Mouse (Mus musculus) gastrocnemius, adult 2 months (tissue): ENCODE data around the gene Tarbp2. TPM values are rescaled to one million over a fixed set of nuclear protein-coding genes. Genes with fewer than 3 reads are reported as not detected.

Experiments used
- DNase-seq: peaks from one replicate; pipeline ENCODE4 v3.0.0; 2022
- H3K27ac ChIP-seq: fragments of 200-600 bp; 2 replicates; pipeline ENCODE4 v1.8.1; 2022; ENCODE audit warnings: mild to moderate bottlenecking
- H3K4me3 ChIP-seq: fragments of 200-600 bp; 2 replicates; pipeline ENCODE4 v1.8.1; 2022; ENCODE audit warnings: mild to moderate bottlenecking, moderate library complexity
- CTCF ChIP-seq: fragments of 200-600 bp; IDR thresholded peaks from 2 replicates; pipeline ENCODE4 v1.8.1; 2022; ENCODE audit warnings: antibody characterized with exemption, mild to moderate bottlenecking, moderate library complexity
- intact Hi-C: fragments of 180-260 bp; cut with DNase I; formaldehyde crosslinking; loops from one replicate; pipeline ENCODE4 v1.15.1; 2025
- total RNA-seq, 2 experiments: library from RNA; stranded (reverse); gene quantifications; 2 replicates each; pipeline ENCODE4 v1.2.3; 2021

Gene Tarbp2
- total RNA-seq, 2 experiments from 2014 or later, result 33.0 to 37.0 TPM

DNA sequence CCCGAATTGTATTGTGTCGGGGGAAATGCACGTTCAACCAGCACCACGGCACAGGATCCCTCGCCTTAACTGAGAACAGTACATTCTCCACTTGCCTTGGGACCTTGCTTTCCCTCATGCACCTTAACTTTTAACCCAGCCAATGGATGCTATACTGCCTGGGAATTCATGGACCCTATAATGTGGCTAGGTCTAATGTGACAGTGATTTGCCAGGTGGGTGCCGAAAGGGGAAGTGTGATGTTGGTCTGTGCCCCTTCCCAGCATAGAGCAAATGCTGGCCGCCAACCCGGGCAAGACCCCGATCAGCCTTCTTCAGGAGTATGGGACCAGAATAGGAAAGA lies 838 bp downstream of the Tarbp2 start:
- no peak for TF ChIP-seq CTCF

DNA sequence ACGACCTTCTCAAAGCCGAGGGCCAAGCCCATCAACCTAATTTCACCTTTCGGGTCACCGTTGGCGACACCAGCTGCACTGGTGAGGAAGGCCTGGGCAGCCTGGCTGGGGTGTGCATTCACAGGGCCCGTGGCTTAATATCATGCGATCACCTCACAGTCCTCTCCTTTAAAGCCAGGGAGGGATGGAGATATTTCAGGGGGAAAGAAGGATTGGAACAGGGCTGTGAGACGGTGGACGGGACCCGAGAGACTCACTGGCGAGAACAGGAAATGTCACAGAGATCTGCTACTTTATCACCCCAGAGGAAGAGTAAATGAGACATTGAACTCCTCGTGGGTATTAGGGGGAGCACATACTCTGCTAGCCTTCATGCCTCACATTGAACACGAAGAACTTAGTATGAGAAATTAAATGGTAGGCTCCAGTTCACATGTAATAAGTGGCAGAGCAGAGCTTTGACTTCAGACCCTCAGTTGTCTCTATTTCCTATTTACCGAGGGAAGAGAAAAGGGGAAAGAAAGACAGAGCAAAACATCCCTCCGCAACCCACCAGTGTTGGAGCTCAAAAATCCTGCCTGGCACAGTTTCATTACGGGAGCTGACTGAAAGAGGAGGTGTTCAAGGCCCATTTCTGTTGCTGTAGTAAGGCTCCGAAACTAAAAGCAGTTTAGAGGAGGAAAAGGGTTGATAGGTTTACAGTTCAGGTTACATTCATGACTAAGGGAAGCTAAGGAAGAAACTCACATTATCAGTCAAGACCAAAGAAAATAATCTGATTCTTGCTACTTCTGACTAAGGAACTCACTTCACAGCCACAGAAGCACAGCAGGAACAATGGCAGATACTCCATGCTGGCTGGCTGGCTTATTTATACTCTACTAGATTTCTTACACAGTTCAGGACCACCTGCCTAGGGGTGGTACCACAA lies 1.5 kb downstream of the Tarbp2 start:
- intact Hi-C loops, result loop anchor here (5.0 kb wide), 1 partner anchor 47 kb away; the partner anchor contains the start of gene Pcbp2

More for the DNA sequence above, 838 bp downstream of the Tarbp2 start:
- peak overlapping the region; percentile 99 for H3K27ac ChIP-seq
- intact Hi-C loops, result loop anchor here (5.0 kb wide), 1 partner anchor 47 kb away; the partner anchor contains the start of gene Pcbp2
- peak overlapping the region; percentile 84 for H3K4me3 ChIP-seq
- DNase-seq, result no peak

DNA sequence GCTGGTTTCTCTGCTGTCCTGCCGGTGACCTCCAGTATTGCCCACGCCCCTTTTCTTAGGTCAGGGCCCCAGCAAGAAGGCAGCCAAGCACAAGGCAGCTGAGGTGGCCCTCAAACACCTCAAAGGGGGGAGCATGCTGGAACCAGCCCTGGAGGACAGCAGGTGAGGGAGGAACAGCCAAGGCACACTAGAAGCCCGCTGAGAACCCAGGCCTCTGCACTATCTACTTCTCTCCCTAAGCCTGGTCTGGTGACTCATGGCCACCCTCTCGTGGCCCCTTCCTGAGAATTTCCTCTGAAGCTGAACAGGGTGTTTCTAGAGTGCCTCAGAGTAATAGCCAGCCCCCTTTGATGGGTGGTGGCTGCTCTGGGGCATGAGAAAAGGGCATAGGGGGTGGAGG lies 2.4 kb downstream of the Tarbp2 start:
- no peak for TF ChIP-seq CTCF
- intact Hi-C loops, result no loop called here
- no peak for DNase-seq
- Histone ChIP-seq H3K27ac (0 out of 2 replicates have a peak overlapping the region, but pooled peaks have one; percentile 24), H3K4me3 (no peak overlapping the region)

More for the DNA sequence above, 1.5 kb downstream of the Tarbp2 start:
- no peak for DNase-seq
- TF ChIP-seq CTCF, result no peak
- H3K27ac ChIP-seq, result peak overlapping the region; percentile 99
- H3K4me3 ChIP-seq, result peak overlapping the region; percentile 84

DNA sequence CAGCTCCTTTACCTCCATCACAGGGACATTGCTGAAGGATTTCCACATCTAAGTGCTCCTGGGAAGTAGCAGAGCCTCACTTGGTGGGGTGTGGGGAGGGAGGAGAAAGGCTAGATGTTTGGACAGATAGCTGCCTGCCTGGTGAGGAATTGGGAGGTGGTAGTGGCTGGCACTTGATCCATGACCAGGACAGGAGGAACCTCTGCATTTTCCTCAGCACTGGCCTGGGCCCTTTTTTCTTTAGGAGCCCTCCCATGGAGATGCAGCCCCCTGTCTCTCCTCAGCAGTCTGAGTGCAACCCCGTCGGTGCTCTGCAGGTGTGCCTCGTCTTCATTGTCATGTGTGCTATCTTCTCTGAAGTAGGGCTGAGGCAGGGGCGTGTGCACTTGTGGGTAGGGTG lies 3.5 kb downstream of the Tarbp2 start:
- no peak overlapping the region for H3K27ac ChIP-seq
- H3K4me3 ChIP-seq, result no peak overlapping the region
- TF ChIP-seq CTCF, result no peak
- intact Hi-C loops, result no loop called here
- no peak for DNase-seq

DNA sequence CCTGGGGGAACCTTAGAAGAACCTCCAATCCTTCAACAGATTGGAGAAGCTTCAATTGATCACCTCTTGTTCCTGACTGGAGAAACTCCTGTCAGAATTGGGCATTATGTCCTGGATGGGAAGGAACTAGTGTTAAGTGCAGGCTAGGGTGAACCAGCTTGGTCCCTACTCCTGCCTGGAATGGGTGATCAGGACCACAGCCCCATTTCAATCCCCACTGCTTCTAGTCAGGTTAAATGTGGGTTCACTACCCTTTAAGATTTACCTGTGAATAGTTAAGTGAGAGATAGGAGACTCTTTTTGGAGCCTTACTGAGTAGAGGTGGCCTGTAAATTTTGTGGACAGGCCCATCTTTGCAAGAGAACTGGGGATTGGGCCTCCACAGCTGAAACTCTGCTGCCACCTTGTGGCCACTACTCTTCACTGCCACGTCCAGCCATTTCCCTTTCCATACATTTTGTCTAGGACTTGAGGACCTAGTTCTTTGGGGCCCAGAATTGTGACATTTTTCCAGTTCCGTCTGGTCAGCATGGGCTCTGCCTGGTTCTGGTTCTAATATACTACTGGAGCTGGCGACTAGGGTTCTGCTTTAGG lies 7.0 kb downstream of the Tarbp2 start, which contains the start of gene Npff:
Npff (minus strand) TSS at position 51 of the 594 bp plus-strand sequence.
- intact Hi-C loops, result loop anchor here (2.0 kb wide), 2 partner anchors 60 to 144 kb away; no protein-coding TSS in a partner anchor
- DNase-seq, result peak; percentile 77
- no peak within 1 kb of the TSS for H3K27ac ChIP-seq
- TF ChIP-seq CTCF, result peak; percentile 100
- H3K4me3 ChIP-seq, result no peak within 1 kb of the TSS

DNA sequence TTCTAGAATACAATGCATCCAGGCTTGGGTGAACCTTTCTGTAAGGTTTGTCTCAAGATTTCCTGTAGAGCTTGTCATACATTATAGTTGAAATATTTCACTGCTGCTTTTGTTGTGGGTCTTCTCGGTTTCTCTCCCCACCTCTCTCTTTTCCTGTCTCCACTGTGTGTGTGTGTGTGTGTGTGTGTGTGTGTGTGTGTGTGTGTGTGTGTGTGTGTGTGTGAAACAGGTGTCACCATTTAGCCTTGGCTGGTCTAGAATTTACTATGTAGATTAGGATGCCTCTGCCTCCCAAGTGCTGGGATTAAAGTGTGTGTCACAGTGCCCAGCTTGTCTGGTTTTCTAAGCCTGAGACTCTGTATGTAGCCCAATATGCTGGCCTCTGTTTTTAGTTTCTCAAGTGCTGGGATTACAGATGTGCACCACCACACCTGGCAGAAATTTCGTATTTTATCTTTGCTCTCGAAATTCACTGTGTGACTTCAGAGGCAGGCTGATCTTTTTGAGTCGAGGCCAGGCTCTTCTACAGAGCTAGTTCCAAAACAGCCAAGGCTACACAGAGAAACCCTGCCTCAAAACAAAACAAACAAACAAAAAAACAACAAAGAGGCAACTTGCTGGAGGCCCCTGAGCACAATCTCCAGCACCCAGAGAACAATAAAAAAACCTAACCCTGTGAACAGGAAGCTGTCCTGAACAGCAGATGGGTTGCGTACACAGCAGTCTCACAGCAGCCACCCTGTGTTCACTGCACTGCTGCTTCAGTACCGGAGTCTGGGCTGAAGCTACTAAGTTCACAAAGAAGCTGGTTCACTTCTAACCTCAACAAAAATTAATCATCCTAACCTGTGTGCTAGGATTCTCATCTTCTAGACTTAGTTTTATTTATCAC lies 8.4 kb downstream of the Tarbp2 start:
- intact Hi-C loops, result no loop called here
- TF ChIP-seq CTCF, result no peak
- no peak for DNase-seq
- Histone ChIP-seq H3K4me3 (no peak overlapping the region), H3K27ac (no peak overlapping the region)

DNA sequence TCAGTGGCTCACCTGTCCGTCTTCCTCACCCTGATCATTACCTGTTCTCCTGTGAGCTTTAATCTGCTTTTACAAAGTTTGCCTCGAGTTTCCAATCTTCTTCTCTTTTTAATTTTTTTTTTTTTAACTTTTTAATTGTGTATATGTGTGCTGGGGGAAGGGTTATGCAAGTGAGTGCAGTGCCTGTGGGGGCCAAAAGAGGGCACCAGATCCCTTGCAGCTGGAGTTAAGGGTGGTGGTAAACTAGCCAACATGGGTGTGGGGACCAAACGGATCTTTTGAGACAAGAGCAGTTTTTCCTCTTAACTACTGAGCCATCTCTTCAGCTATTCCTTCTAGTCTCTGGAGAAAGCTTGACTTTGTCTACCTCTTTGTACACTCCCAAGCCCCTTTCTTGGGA lies 9.9 kb downstream of the Tarbp2 start:
- intact Hi-C loops, result no loop called here
- H3K4me3 ChIP-seq, result no peak overlapping the region
- DNase-seq, result no peak
- no peak overlapping the region for H3K27ac ChIP-seq
- TF ChIP-seq CTCF, result peak; percentile 53

DNA sequence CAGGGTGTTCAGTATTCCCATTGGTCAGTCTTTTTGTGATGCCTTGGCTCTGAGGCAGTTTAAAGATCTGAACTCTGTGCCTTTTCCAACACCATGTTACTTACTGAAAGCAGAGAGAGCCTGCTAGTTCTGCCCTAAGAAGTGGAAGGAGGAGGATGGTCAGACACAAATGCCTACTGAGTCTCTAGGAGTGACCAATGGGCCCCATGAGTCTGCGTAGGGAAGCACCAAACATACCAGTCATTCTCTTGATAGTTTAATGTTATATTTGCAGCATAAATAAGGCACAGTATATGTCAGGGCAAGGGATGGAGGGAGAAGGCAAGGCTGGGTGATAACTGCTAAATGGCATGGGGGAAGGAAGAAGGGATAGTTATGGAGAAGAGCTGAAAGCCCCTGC lies 10.4 kb downstream of the Tarbp2 start:
- intact Hi-C loops, result no loop called here
- H3K4me3 ChIP-seq, result no peak overlapping the region

DNA sequence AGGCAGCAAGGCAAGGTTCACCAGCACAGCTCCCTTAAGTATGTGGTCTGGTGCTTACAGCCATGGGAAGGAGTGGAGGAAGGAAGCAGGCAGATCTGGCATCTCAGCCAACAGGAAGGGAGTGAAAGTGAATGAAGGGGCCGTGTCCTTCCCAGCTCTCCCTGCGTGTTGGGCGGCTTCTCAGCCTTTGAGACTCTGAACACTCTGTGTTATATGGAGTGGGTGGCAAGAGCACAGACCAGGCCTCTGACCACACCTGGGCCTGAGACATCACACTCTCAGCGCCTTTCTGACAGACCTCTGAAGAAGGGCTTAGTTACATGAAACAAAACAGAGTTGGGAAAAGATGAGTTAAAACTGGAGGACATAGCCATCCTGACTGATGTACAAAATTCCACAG lies 12.6 kb downstream of the Tarbp2 start:
- intact Hi-C loops, result no loop called here
- Histone ChIP-seq H3K27ac (no peak overlapping the region), H3K4me3 (no peak overlapping the region)
- no peak for TF ChIP-seq CTCF
- no peak for DNase-seq

More for the DNA sequence above, 10.4 kb downstream of the Tarbp2 start:
- no peak for TF ChIP-seq CTCF
- DNase-seq, result no peak
- no peak overlapping the region for H3K27ac ChIP-seq

DNA sequence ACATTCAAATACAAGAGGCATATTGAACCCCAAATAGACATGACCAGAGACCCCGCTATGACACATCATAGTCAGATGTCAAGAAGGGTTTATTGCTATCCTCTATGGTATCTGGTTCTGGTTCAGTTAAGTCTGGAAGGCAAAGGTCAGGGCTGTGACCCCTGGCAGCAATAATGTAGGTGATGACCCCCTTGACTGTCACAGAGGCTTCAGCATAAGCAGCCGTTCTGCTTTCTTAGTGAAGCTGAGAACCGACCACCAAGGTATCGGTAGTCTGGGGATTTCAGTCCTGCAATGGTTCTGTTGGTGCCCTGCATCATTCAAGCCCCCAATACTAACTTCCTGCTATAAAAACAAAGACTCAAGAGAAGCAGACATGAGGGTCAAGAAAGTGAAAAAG lies 13.6 kb downstream of the Tarbp2 start:
- TF ChIP-seq CTCF, result no peak
- DNase-seq, result no peak
- intact Hi-C loops, result no loop called here
- H3K27ac ChIP-seq, result no peak overlapping the region
- H3K4me3 ChIP-seq, result no peak overlapping the region

DNA sequence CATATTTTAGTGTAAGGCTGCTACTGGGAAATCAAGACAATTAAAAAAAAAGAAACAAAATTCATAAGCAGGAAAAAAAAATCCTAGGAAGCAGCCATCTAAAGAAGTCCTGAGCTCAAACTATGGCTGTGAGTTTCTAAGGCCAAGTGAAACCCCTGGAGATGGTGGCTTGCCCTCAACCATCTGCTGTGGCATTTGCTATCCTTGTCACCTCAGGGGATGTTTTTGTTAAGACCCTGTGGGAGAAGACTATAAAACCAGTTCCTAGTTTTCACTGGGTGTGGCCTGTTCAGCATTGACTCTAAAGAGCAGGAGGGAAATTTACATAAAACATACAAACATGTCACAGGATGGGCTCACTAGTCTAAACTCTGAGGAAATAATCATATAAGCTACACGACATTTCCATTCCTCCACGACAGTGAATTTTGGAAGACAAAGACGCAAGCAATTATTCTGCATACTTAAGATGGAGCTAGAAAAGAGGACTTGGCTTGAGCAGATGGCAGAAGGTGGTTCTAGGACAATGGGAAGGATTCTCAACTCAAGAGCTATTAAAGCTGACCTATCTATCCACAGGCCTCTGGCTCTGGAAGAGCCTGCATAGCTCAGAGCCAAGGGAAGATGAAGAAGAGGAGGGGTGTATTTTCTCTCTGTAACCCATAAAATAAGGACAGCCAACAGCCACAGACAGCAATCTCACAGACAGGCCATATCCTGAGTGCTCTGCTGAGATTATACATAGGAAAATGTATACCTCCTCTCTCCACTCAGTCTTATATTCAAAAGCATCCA lies 14.3 kb downstream of the Tarbp2 start:
- no peak for TF ChIP-seq CTCF
- no peak overlapping the region for H3K4me3 ChIP-seq
- DNase-seq, result no peak
- intact Hi-C loops, result no loop called here
- H3K27ac ChIP-seq, result no peak overlapping the region

DNA sequence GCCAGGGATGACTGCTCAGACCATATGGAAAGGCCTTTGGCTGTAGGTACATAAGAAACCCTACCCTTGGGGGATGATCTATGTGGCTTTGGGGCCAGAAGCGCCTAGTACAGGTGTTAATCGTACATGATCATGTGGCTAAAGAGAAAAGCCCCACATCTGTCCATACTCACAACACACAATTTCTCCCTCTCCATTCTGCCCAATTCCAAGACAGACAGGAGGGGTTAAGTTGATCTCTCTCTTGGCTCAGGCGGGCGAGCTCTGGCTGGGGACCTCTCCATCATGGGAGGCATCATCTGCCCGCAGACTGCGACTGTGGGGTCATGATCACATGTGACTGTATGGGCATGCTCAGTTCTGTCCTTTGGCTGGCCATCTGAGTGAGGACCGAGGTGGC lies 15.9 kb downstream of the Tarbp2 start:
- TF ChIP-seq CTCF, result no peak
- intact Hi-C loops, result no loop called here
- no peak overlapping the region for H3K27ac ChIP-seq
- no peak for DNase-seq
- H3K4me3 ChIP-seq, result no peak overlapping the region
